Mouse (Mus musculus): Measurements from ENCODE around the gene Cux1. TPM values are rescaled to one million over a fixed set of nuclear protein-coding genes. Genes with fewer than 3 reads are reported as not detected.

Cux1 gene
- total RNA-seq, 2 experiments from 2014 or later = 82.7 to 88.7 TPM

DNA sequence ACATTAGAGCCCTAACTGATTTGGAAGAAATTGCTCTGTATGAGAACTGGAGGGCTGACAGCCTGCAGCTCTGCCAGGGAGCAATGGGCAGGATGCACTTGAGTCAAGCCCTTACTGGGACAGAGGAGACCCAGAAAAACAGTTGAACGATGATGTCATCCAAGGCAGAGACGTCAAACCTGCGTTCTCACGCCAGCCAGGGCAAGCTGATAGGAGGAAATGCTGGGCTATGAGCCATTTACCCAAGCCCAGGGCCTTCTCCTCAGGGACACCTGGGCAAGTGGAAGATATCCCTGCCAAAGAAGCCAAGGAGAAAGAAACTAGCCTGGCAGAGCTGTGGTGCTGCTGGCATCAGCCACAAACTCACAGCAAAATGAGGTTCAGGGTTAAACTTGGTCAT lies 242.8 kb downstream of the Cux1 start:
- DNase-seq (ENCODE audit: low spot score) = peak; percentile 5

DNA sequence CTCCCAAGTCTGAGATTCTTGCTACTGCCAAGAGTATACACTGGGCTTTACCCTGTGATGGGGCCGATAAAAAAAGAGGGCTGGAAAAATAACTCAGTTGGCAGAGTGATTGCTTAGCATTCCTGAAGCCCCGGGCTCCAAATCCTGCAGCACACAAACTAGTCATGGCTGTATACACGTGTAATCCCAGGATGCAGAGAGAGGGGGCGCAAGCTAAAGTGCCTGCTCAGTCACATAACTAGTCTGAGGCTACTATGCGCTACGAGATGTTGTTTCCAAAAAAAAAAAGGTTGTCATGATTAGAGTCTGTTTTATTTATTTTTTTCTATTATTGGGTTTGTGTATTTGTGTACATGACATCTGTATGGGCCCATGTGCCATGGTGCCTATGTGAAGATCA lies 245.9 kb downstream of the Cux1 start:
- no peak for DNase-seq (ENCODE audit: low spot score)

DNA sequence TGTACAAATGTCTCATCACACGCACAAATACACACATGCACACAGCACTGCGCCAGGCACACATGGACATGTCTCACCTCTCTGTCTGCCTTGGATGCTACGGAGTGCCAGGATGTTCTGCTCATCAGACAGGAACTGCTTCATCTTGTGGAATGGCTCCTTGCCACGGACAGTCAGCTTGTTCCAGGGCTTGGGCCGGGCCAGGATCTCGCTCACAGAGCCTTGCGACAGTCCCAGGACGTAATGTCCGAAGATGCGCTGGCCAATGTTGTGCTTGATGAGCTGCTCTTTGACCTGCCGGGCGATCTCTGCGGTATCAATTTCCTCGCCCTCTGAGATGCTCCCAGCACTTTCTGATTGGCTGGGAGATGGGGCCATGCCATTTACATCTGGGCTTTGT lies 254.7 kb downstream of the Cux1 start:
- DNase-seq (ENCODE audit: low spot score) = peak; percentile 44

DNA sequence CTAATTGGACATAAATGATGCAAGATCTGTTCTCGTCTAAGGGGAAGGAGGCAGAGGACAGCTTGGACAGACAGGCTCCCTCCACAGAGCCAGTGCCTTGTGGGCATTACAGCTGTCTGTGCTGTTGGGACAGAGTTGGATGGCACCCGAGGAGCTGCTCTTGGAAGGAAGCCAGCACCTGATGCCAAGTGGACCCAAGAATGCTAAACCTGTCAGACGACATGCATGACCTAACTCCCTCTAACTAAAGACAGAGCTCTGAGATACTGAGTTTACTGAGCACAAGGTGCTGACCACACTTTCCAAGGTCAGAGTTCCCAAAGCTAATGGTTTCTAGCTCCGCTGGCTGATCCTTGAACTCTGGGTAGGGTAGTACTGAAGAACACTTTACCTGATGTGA lies 255.1 kb downstream of the Cux1 start:
- DNase-seq (ENCODE audit: low spot score) = peak; percentile 40

DNA sequence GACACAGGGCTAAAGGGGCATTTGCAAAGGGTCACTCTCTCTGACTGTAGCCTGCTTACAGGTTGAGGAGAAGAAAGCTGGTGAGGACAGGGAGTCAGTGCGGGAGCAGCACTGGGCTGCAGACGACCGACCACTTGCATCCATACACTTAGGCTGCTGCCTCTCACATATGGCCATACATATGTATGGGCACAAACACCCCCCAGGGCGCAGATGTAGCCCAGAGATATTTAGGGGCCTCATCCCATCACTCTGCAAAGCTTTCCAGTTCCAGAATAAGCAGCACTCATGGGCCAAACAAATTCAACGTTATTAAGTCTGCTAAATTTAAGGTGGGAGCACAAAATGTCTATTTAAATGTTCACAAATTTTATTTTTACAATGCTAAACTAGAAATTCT lies 261.0 kb downstream of the Cux1 start:
- DNase-seq (ENCODE audit: low spot score) = no peak

DNA sequence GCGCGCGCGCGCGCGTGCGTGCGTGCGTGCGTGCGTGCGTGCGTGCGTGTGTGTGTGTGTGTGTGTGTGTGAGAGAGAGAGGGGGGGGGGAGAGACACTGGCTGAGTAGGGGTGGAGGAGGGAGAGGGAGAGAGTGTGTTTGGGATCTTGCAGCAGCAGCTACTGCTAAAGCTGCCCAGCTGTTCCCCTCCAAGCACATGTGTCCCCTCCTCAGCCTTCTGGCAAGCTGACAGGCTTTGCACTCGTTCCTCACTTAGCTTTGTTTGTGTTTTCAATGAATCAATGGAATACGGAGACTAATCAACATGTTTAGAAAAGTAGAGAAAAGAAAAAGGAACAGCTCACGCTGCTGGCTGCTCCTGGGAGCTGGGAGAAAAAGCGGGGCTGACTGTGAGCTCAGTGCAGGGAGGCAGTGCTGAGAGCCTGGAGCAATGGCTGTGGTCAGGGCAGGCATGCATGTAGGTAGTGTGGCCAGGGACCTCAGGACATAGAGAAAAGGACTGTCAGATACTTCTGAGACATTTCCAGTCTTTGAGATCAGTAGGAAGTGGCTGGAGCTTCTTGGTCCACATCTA lies 263.8 kb downstream of the Cux1 start:
- no peak for DNase-seq (ENCODE audit: low spot score)

DNA sequence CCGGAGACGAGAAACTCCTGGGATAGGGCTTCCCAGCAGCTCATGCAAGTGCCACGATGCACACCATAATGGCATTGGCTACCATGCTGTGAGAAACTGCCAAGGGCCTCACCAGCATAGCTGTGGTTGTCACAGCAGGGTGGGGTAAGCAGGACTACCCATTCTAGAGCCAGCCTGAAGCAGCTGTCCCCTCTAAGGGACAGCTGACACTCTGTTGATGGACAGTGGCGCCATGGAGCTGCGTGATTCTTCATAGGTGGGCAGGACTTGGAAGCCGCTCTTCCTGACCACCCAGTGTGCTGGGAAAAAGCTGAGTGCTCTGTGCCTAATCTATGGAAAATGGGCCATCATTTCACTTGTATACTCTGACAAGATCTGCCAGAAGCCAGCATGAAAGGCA lies 266.4 kb downstream of the Cux1 start:
- no peak for DNase-seq (ENCODE audit: low spot score)

DNA sequence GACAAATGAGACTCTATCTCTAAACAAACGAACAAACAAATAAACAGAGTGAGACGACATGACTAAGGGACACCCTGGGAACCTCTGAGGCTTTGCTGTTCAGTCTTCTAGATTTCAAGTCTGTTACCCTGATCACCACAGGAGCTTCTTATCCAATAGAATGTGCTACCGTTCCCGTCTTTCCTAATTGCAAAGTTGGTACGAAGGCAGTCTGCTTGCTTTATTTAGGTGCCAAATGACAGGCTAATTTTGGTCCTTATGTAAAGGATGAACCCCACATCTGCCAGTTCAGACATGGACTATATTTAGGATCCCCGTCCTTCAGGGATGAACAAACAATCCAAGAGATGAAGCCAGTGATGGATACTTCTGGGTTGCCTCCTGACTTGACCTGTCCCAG lies 269.6 kb downstream of the Cux1 start:
- DNase-seq (ENCODE audit: low spot score) = no peak

DNA sequence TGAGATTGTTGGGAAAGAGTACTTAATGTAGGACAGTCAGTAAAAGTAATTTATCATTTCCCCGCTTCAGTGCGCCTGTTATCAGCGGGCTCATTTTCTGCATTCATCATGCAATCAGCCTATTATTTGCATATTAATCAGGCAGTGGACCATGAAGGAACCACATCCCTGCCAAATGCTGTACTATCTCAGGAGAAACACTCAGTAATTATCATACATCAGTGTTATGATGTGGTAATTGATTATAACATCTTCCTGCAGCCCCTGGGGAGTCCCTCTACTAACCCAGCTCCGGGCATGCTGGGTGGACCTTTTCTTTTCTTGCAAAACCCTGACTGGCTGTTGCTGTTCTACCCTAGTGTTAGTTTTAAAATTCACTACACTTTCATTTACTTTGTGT lies 270.4 kb downstream of the Cux1 start:
- DNase-seq (ENCODE audit: low spot score) = no peak

DNA sequence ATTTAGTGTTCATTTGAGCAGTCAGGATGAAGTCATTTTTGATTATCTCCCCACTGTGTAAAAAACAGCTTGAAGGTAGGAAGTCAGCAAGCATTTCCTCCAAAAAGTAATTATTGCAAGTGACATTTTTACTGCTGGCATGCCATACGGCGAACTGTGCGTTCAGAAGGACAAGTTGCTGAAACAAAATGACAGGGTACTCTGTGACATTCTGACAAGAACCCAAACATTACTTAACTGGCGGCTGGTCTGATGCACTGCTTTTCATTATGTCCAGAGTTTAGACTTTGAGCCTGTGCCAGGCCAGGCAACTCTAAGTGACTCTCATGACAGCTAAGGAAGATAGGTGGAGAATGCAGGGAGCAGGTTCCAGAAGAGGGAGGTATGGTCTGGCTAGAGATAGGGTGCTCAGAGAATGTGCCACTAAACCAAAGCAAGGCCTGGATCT lies 274.3 kb downstream of the Cux1 start:
- DNase-seq (ENCODE audit: low spot score) = no peak

DNA sequence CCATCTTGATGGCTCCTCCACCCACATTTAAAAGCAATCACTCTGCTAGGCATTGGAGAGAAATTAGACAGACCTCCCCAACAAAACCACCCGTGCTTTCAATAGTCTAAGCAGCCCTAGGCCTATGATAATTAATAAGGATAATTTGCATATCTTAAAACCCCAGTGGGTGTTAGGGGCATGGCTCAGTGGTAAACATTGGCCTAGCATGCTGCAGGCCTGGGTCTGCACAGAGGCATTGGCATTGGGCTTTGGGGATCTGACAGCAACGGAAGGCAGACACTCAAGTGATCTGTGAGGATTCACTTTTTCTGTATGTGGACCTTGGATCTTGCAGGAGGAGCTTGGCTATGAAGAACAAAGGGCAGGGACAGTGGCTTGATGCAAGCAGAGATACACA lies 274.9 kb downstream of the Cux1 start:
- no peak for DNase-seq (ENCODE audit: low spot score)

DNA sequence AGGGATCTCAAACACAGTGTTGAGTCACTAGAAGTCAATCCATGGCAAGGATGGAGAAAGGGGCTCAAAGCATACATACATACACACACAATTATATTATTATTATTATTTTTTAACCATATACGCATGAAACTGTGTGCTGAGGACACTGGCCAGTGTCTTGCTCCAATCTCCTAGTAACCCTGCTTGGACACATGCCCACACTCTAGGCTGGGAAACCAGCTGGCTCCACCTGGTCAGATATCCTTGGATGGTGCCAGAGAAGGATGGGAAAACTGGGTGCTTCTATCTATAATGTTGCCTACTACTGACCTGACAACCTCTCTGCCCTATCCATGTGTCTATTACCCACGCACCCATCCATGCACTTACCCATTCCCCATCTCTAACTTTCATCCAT lies 275.7 kb downstream of the Cux1 start:
- DNase-seq (ENCODE audit: low spot score) = no peak

DNA sequence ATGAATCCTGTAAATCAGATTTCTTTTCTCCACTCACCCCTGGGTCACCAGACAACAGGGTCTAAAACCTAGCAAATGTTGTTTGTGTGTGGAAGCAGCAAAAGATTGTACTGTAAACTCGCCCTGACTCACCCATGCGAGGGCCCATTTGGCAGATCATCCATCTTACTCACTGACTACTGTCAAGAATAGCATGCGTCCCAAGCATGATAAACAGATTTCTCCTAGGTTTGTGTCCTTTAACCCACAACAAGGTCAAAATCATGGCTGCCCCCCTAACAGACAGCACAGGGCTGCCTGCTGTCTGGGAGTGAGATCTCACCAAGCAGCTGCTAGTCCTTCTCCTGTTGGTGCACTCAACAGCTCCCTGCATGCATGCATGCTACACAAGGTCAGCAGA lies 277.5 kb downstream of the Cux1 start:
- DNase-seq (ENCODE audit: low spot score) = no peak

DNA sequence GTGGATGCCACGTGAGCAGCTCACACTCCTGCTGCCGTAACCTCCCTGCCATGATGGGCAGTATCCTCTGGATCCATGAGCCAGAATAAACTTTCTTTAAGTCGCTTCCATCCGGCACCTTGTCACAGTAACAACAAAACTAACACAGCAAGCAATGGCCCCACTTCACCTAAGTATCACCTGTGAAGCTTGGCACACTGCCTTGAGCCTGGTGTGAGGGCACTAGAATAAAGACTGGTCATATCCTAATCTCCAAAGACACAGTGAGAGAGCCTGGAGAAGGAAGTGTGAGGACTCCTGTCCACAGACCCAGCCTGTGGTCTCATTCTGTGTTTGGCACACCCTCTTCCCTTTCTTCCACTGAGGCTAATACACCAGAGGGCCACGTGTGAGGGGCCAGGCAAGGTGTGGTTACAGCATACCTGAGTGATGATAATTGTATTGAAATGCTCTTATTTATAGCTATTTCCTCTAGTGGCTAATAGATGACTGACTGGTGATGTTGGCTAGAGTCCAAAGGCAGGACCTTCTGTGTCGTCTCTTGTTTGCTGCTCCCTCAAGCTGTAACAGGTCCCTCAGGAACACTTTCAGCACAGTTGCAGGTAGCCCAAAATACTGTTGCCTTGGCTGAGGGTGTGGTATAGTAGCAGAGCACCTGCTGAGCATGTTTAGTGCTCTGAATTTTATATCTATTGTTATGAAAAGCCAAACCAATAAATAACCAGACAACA lies 278.8 kb downstream of the Cux1 start:
- DNase-seq (ENCODE audit: low spot score) = no peak

DNA sequence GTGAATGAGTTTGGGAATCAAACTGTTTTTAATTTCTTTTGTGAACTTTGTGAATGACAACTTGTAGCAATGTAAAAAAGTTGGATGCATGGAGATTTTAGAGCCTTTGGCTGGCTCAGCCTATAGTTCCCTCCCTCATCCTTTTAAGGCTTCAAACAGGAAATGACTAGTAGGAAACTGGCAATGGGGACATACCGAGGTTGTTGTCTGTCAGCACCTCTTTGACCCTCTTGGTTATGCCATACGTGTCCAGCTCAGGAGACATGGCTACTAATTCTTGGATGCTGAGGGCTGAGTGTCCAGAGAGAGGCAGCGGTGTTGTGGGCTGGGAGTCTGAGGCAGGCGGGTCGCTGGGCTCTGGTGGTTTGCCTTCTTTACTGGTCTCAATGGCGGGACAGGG lies 280.7 kb downstream of the Cux1 start:
- DNase-seq (ENCODE audit: low spot score) = no peak

DNA sequence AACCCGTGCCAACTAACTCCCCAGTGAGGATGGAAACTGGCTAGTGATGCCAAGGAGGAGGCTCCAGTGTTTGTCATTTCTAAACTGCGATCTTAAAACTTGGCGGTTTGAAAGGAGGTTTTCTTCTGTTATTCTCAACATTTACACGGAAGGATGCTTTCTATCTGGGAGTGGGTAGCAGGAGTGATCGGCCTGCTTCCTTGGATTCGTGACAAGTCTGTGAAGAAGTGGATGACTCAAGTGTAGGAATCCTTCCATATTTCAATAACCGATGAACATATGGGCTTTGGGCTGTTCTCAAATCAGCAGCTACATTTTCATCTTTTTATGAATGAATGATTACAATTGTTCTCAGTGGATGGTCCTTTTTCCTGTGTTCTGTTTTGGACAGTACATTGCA lies 282.2 kb downstream of the Cux1 start:
- no peak for DNase-seq (ENCODE audit: low spot score)

DNA sequence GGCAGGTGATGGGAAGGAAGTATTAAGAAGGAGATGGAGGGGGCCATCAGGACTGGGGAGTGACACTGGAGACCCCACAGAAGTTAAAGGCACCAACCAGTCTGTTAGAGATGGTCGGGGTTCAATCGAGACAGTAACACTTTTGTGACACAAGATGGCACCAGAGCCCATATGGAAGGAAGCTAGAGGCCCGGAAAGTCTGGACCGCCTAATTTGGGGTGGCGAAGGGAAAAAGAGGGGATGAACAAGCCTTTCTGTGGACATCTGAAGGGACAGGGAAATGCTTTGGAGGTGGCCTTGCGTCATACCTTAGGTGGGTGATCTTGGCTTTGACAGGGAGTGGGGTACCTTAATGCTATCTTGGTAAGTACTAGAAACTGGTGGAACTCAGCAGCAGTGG lies 285.9 kb downstream of the Cux1 start:
- DNase-seq (ENCODE audit: low spot score) = peak; percentile 25

DNA sequence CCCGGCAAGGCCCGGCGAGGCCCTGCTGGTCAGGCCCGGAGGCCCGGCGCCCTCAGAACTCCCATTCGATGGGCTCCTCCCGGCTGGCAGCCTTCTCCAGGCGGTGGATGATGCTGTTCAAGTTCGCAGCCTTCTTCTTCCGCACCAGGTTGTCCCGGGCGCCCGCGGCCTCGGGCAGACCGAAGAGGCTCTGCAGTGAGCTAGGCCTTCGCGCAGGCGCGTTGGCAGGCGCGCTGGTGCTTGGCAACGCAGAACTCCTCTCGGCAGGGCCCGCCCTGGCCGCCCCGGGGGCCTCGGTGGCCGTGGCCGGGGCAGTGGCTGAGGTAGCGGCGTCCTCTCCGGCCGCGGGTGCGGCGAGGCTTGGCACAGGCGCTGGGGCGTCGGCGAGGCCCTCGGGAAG lies 292.6 kb downstream of the Cux1 start:
- DNase-seq (ENCODE audit: low spot score) = no peak

DNA sequence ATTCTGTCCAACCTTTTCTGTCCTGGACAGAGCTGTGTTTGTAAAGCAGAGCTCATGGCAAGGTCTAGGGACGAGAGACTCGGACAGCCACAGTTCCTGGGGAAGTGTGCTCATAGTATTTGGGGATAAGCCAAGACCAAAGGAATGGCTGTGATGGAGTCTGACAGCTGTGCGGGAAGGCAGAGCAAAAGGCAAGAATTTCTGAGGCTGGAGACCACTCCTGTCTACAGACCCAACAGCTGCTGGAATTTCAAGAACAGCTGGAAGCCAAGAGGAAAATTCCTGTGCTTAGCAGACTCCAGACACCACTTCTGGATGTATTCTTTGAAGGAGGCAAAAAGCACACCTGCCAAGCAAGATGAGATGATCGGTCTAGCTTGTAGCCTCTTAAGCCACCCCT lies 297.4 kb downstream of the Cux1 start:
- no peak for DNase-seq (ENCODE audit: low spot score)

DNA sequence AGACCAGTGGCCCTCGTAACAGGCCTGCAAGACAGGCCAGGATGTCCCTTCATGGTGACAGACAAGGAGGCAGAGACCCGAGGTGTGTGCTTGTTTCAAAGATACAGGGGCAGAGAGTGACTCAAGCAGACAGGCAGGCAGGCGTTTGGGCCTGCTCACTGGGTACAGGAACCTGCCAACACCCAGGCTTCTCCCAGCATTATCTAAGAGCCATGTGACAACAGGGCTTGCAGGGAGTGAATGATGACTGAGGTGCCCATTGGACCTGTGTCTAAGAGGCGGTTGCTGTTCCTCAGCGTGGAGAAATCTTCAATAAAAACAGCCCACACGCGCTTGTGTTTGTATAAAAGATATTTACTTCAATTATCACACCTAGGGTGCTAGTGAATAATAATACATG lies 301.2 kb downstream of the Cux1 start:
- DNase-seq (ENCODE audit: low spot score) = no peak

DNA sequence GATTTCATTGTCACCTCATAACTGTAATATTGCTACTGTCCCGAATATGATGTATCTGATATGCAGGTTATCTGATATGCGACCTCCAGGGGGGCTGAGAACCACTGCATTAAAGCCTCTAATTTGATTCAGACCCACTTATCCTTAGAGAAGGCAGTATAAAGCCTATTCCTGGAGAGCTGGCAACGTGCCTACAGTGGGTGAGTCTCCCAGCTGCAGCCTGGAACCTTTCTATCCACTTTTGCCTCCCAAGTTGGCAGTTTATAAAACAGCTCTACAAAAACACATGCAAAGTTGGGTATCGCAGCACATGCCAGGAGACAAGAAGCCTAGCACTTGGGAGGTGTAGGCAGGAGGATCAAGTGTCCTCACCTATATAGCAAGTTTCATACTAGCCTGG lies 303.9 kb downstream of the Cux1 start:
- DNase-seq (ENCODE audit: low spot score) = no peak

DNA sequence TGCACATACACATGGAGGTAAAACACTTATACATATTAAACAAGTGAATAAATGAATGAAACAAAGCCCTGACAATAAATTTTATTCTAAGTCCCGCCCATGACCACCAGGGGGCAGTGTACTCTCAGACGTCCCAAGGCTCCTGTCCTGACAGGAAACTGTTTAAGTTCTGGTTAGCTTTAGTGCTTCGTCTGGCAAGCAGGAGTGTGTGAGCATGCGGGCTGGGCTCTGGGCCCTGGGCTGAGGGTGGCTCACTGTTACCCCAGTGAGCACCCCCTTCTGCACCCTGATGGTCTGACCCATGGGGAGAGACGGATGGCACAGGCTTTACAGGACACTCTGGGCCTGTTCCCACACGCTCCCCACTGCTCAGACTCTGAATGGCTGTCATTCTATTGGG lies 308.4 kb downstream of the Cux1 start:
- DNase-seq (ENCODE audit: low spot score) = peak; percentile 71

DNA sequence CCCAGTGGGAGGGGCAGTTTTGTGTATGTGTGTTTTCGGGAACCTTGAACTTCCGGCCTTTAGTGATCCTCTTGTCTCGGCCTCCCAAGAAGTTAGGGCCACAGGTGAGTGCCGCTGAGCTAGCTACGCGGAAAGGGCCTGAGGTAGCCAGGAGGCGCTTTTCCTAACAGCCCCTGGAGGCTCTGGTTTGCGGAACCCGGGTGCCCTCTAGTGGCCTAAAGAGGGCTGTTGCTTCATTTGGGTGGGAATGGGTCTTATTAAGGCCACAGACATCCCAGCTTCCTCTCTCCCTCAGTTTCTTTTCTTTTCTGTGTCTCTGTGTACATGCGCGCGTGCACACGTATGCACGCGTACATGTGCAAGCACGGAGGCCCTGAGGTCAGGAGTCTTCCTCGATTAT lies 314.4 kb downstream of the Cux1 start:
- peak; percentile 87 for DNase-seq (ENCODE audit: low spot score)

DNA sequence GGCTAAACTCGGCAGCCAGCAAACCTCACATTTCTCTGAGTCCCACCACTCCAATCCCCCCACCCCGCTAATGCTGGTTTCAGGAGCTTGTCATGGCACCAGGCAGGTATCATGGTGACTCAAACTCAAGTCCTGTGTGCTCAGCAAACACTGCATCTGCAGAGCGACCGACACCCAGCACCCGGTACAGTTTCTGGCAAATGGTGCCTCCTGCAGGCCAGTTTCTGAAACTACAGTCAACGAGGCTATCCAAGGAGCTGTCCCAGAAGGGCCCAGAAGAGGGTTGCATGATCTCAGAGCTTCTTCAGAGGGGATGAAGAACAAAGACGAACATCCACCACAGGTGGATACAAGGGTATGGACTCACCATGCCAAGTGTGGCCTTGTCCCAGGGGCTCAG lies 316.3 kb downstream of the Cux1 start:
- DNase-seq (ENCODE audit: low spot score) = peak; percentile 64

All from gastrocnemius, adult 18-20 months (tissue).